Mouse (Mus musculus) embryonic fibroblast, embryonic 13.5 days (primary cell): ENCODE measurements around the gene Polr3h.

ENCODE experiments used
- CTCF ChIP-seq: IDR thresholded peaks from 2 replicates; pipeline ENCODE4 v1.5.1; 2011; ENCODE audit warnings: mild to moderate bottlenecking, control low read depth, low read length, moderate library complexity, borderline replicate concordance; ENCODE audit not compliant: insufficient read depth
- POLR2A ChIP-seq: IDR thresholded peaks from 2 replicates; pipeline ENCODE4 v1.6.1; 2011; ENCODE audit warnings: low read depth, mild to moderate bottlenecking, control low read depth, low read length, moderate library complexity

DNA sequence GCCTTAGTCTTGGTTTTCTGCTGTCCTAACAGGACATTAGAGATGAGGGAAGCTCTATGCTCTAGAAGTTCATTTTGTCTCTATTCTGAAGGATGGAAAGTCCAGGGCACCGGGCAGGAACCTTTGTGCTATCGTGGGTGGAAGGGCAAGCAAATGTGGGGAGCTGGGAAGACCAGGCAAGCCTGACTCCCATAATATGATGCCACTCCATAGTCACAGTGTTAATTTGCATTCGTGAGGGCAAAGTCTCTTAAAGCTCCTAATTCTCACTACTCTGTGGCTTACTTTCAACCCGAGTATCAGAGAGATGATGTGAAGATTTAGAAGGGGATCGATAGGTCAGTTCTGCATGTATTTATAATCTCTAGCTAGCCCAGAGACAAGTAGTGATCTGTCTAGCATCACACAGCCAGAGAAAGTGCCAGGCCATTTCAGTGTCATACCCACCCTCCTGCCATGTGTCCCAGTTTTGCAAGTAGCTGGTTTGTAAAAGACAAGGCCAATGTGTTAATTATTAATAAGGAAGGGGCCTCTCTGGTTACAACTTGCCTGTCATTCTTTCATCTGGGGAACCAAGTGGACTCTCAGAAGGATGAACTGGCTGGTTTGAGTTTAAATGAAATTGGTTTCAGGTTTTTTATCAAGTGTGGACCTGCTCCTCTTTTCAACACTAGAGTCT is 28.3 kb downstream of the Polr3h start:
- TF ChIP-seq POLR2A (no peak), CTCF (no peak)
